8 mouse cellular contexts compared by ENCODE assay signal in the genomic region with DNA sequence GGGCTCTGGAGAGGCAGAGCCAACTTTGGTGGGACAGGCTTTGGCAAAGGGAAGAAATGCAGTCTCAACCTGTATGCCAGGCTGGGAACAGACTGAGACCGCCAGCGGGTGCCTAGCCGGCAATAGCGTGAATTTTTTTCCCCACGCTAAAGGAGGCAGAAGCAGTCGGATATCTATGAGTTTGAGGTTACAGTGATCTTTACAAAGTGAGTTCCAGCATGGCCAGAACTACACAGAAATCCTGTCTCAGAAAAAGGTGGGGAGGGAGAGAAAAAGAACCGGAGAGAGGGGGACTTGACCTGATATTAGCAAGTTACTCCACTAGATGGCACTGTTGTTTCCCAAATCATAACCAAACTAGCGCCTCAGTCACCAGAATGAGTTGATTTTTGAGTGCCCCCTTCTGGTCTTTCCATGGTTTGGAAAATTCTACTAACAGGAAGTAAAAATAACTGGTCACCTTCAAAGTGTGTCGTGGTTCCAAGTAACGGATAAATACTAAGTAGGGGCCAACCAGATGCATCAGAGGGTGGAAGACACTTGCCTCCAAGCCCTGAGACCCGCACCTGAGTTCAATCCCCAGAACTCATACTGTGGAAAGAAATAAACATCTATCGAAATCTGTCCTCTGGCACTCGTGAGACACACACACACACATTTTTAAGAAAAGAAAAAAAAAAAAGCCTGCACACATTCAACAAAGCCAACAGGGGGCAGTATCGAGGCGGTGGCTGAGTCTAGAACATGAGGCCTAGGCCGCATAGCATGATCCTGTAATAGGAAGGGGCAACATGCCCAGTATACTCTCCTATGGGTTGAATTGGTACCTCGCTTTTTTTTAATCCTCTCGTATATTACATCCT.
A peak's percentile ranks its signal among the peaks of the same experiment; 100 is the strongest.
DNase-seq lines count a peak whose midpoint lies in the region; ATAC-seq and TF ChIP-seq lines count a peak whose summit lies in the region.

No protein-coding gene starts in this region.

- WGBS in embryonic facial prominence, embryonic 11.5 days: 30% methylated on average over 18 of the region's 18 CpGs
- WGBS in heart, embryonic 10.5 days: 33% methylated on average over 18 of the region's 18 CpGs
- WGBS in limb, embryonic 14.5 days: 32% methylated on average over 18 of the region's 18 CpGs
- 36% methylated on average over 18 of the region's 18 CpGs for WGBS in midbrain, embryonic 15.5 days
- 30% methylated on average over 18 of the region's 18 CpGs for WGBS in stomach, postnatal 0 days

- no peak overlapping the region for H3K27ac ChIP-seq in embryonic facial prominence, embryonic 11.5 days (replicated peaks; ENCODE audit: low read depth, low read length)
- peak overlapping the region; percentile 83 for H3K27ac ChIP-seq in heart, embryonic 10.5 days
- 0 out of 2 replicates have a peak overlapping the region, but pooled peaks have one; percentile 4 for H3K27ac ChIP-seq in limb, embryonic 14.5 days (replicated peaks; ENCODE audit: low read depth, low read length)
- H3K27ac ChIP-seq in midbrain, embryonic 15.5 days: peak overlapping the region; percentile 35; the same call in 1 of the 2 replicates
- H3K27ac ChIP-seq in stomach, postnatal 0 days (replicated peaks): peak overlapping the region; percentile 76

- H3K9ac ChIP-seq in embryonic facial prominence, embryonic 11.5 days (replicated peaks; ENCODE audit: low read length): peak overlapping the region; percentile 52
- peak overlapping the region; percentile 64 for H3K9ac ChIP-seq in limb, embryonic 14.5 days (ENCODE audit: low read depth, low read length, severe bottlenecking)
- H3K9ac ChIP-seq in midbrain, embryonic 15.5 days: peak overlapping the region; percentile 66
- H3K9ac ChIP-seq in stomach, postnatal 0 days (ENCODE audit: low read length): peak overlapping the region; percentile 71

- DNase-seq in A20 (ENCODE audit: low read depth, low spot score): peak; percentile 86
- peak; percentile 94 for DNase-seq in embryonic facial prominence, embryonic 11.5 days (ENCODE audit: low spot score)
- peak; percentile 79 for DNase-seq in heart, embryonic 10.5 days (ENCODE audit: low spot score)
- peak; percentile 58 to 78 for DNase-seq in kidney, adult 8-10 months
- DNase-seq in limb, embryonic 14.5 days (ENCODE audit: low spot score): peak; percentile 97
- DNase-seq in stomach, postnatal 0 days (ENCODE audit: low spot score): peak; percentile 40

- TF ChIP-seq POLR2A in limb, embryonic 14.5 days (IDR thresholded peaks at IDR 0.05; ENCODE audit: borderline replicate concordance, extremely low read depth, insufficient read depth, insufficient read length): no peak

- TF ChIP-seq EP300 in stomach, postnatal 0 days (optimal IDR thresholded peaks at IDR 0.05): no peak

- no peaks in the 10 kb centered on the region for H3K27me3 ChIP-seq in embryonic facial prominence, embryonic 11.5 days (ENCODE audit: control insufficient read depth, insufficient read depth, low read length)
- H3K27me3 ChIP-seq in heart, embryonic 10.5 days (ENCODE audit: insufficient read depth, poor library complexity, severe bottlenecking): no peaks in the 10 kb centered on the region
- no peaks in the 10 kb centered on the region for H3K27me3 ChIP-seq in limb, embryonic 14.5 days (ENCODE audit: control insufficient read depth, insufficient read depth, low read length)
- no peaks in the 10 kb centered on the region for H3K27me3 ChIP-seq in midbrain, embryonic 15.5 days (replicated peaks)
- H3K27me3 ChIP-seq in stomach, postnatal 0 days (ENCODE audit: control insufficient read depth, insufficient read depth, low read length): no peaks in the 10 kb centered on the region

- peak; percentile 78 for ATAC-seq in activated CD4-positive, CD25-positive, alpha-beta regulatory T cell, adult 4 months
- ATAC-seq in embryonic facial prominence, embryonic 11.5 days (replicated peaks; ENCODE audit: insufficient number of reproducible peaks, low FRiP score, low TSS enrichment, low read depth): no peak; the same call in 1 of the 2 replicates
- ATAC-seq in limb, embryonic 14.5 days (ENCODE audit: low FRiP score, low read depth): peak; percentile 55
- peak; percentile 63 for ATAC-seq in midbrain, embryonic 15.5 days (replicated peaks)
- peak; percentile 73 for ATAC-seq in stomach, postnatal 0 days (ENCODE audit: low FRiP score, low TSS enrichment)

- H3K36me3 ChIP-seq in embryonic facial prominence, embryonic 11.5 days (replicated peaks; ENCODE audit: control insufficient read depth, insufficient read depth, low read depth, low read length): no peaks in the 10 kb centered on the region
- 0 out of 2 replicates have a peak, but pooled peaks cover 2% of the 10 kb centered on the region for H3K36me3 ChIP-seq in heart, embryonic 10.5 days
- no peaks in the 10 kb centered on the region for H3K36me3 ChIP-seq in limb, embryonic 14.5 days (ENCODE audit: control insufficient read depth, insufficient read depth, low read length)
- no peaks in the 10 kb centered on the region for H3K36me3 ChIP-seq in midbrain, embryonic 15.5 days (replicated peaks)
- H3K36me3 ChIP-seq in stomach, postnatal 0 days (ENCODE audit: control insufficient read depth, insufficient read depth, low read length): no peaks in the 10 kb centered on the region

- H3K9me3 ChIP-seq in embryonic facial prominence, embryonic 11.5 days (replicated peaks; ENCODE audit: control insufficient read depth, low read length): no peaks in the 10 kb centered on the region
- no peaks in the 10 kb centered on the region for H3K9me3 ChIP-seq in heart, embryonic 10.5 days
- no peaks in the 10 kb centered on the region for H3K9me3 ChIP-seq in limb, embryonic 14.5 days (ENCODE audit: control insufficient read depth, low read length)
- no peaks in the 10 kb centered on the region for H3K9me3 ChIP-seq in midbrain, embryonic 15.5 days
- no peaks in the 10 kb centered on the region for H3K9me3 ChIP-seq in stomach, postnatal 0 days (ENCODE audit: control insufficient read depth, low read length)

- peak; percentile 92 for TF ChIP-seq CTCF in stomach, postnatal 0 days (IDR thresholded peaks at IDR 0.05; ENCODE audit: low read depth)

- H3K4me1 ChIP-seq in embryonic facial prominence, embryonic 11.5 days (ENCODE audit: control insufficient read depth, insufficient read depth, low read length): no peaks in the 10 kb centered on the region
- peaks cover 15% of the 10 kb centered on the region; the same call in 1 of the 2 replicates for H3K4me1 ChIP-seq in heart, embryonic 10.5 days
- H3K4me1 ChIP-seq in limb, embryonic 14.5 days (ENCODE audit: control insufficient read depth, insufficient read depth, low read length): no peaks in the 10 kb centered on the region
- no peaks in the 10 kb centered on the region; the same call in 1 of the 2 replicates for H3K4me1 ChIP-seq in midbrain, embryonic 15.5 days
- no peaks in the 10 kb centered on the region for H3K4me1 ChIP-seq in stomach, postnatal 0 days (replicated peaks; ENCODE audit: control insufficient read depth, insufficient read depth)

- peak overlapping the region; percentile 45 for H3K4me3 ChIP-seq in embryonic facial prominence, embryonic 11.5 days (ENCODE audit: low read depth, low read length)
- H3K4me3 ChIP-seq in heart, embryonic 10.5 days: peak overlapping the region; percentile 72
- H3K4me3 ChIP-seq in limb, embryonic 14.5 days (replicated peaks; ENCODE audit: low read length): peak overlapping the region; percentile 56
- H3K4me3 ChIP-seq in midbrain, embryonic 15.5 days: peak overlapping the region; percentile 55
- peak overlapping the region; percentile 61 for H3K4me3 ChIP-seq in stomach, postnatal 0 days (ENCODE audit: low read depth, low read length)

- H3K4me2 ChIP-seq in embryonic facial prominence, embryonic 11.5 days (ENCODE audit: low read depth, low read length): peak overlapping the region; percentile 64
- peak overlapping the region; percentile 92 for H3K4me2 ChIP-seq in limb, embryonic 14.5 days (replicated peaks; ENCODE audit: low read depth, low read length, severe bottlenecking)
- peak overlapping the region; percentile 97 for H3K4me2 ChIP-seq in midbrain, embryonic 15.5 days
- H3K4me2 ChIP-seq in stomach, postnatal 0 days (replicated peaks; ENCODE audit: low read depth): peak overlapping the region; percentile 95

Comparison
In these comparisons a context has a peak if more than half of its experiments do, and no peak if none do; other contexts are left out.
1. DNase-seq: peak in every context shown above with its lines; median percentile 97 in limb, embryonic 14.5 days; 94 in embryonic facial prominence, embryonic 11.5 days; 86 in A20; 79 in heart, embryonic 10.5 days; 68 in kidney, adult 8-10 months; 40 in stomach, postnatal 0 days.